Mouse (Mus musculus): ENCODE data around the gene Ube2e3. TPM values are rescaled to one million over a fixed set of nuclear protein-coding genes. Genes with fewer than 3 reads are reported as not detected.

Ube2e3 gene
- polyA plus RNA-seq, 1 experiment from 2014 or later, result 248 TPM

DNA sequence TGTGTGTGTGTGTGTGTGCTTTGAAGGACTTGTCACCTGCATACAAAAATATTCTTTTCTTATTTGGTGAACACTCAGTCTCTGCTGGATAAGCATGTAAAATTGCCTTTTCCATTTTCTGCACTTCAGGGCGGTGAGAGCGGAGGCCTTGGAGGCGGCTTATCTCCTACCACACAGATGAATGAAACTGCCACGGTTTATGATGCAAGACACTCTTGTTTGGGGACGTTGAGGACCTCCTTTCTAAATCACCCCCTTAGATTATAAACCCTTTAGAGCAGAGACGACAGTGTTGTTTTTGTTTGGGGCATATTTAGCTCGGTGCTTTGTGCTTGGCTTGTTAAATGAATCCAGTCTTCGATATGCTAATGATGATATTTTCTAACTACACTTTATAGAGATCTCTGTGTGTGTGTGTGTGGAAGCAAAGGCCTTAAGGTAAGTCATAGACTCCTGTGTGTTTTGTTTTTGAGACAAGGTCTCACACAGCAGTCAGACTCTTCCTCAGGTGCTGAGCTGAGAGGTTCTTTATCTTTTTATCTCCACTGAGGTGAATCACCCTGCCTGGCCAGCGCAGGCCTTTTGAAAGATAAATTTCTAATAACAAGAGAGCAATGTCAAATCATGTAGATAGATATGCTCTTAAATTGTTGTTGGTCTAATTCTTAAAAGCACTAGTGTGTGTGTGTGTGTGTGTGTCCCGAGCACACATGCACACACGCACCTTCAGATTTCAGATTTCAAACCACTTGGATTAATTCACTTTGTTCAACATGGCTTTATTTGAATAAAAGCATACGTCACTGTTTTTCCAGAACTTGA is 8.4 kb upstream of the Ube2e3 start:
- H3K9ac ChIP-seq (ENCODE audit: low read length), result no peak overlapping the region
- no peak overlapping the region for H3K4me2 ChIP-seq (ENCODE audit: low read depth, low read length, severe bottlenecking)
- no peak for DNase-seq (ENCODE audit: low spot score)
- H3K36me3 ChIP-seq (ENCODE audit: control insufficient read depth, insufficient read depth, low read length), result no peaks in the 10 kb centered on the region
- H3K27ac ChIP-seq (ENCODE audit: low read depth, low read length), result no peak overlapping the region
- H3K4me1 ChIP-seq (replicated peaks; ENCODE audit: control insufficient read depth, insufficient read depth, low read length), result no peaks in the 10 kb centered on the region
- H3K9me3 ChIP-seq (ENCODE audit: control insufficient read depth, low read length), result no peaks in the 10 kb centered on the region
- ATAC-seq (replicated peaks; ENCODE audit: low FRiP score), result no peak
- WGBS, result 81% methylated on average over 12 of the region's 12 CpGs
- H3K27me3 ChIP-seq (ENCODE audit: control insufficient read depth, insufficient read depth, low read length), result no peaks in the 10 kb centered on the region
- H3K4me3 ChIP-seq (ENCODE audit: low read depth, low read length), result no peak overlapping the region

- H3K27me3 ChIP-seq (ENCODE audit: control insufficient read depth, insufficient read depth, low read length), result no peaks in the 10 kb centered on the region
- H3K4me2 ChIP-seq (ENCODE audit: low read depth, low read length, severe bottlenecking), result no peak overlapping the region
- H3K36me3 ChIP-seq (ENCODE audit: control insufficient read depth, insufficient read depth, low read length), result no peaks in the 10 kb centered on the region
- H3K4me3 ChIP-seq (ENCODE audit: low read depth, low read length), result no peak overlapping the region
- no peaks in the 10 kb centered on the region for H3K4me1 ChIP-seq (replicated peaks; ENCODE audit: control insufficient read depth, insufficient read depth, low read length)
- 84% methylated on average over 3 of the region's 3 CpGs for WGBS
- no peaks in the 10 kb centered on the region for H3K9me3 ChIP-seq (ENCODE audit: control insufficient read depth, low read length)
- no peak overlapping the region for H3K9ac ChIP-seq (ENCODE audit: low read length)
- H3K27ac ChIP-seq (ENCODE audit: low read depth, low read length), result no peak overlapping the region
- DNase-seq (ENCODE audit: low spot score) (no peak), ATAC-seq (replicated peaks; ENCODE audit: low FRiP score) (no peak)
Measured at GRCm38 (mm10) chr2:78860088-78860372, 7.9 kb upstream of the Ube2e3 start.

- Histone ChIP-seq H3K9me3 (ENCODE audit: control insufficient read depth, low read length) (no peaks in the 10 kb centered on the region), H3K27ac (ENCODE audit: low read depth, low read length) (no peak overlapping the region)
- no peak for ATAC-seq (replicated peaks; ENCODE audit: low FRiP score)
Measured at GRCm38 (mm10) chr2:78864116-78864515, 3.8 kb upstream of the Ube2e3 start.

DNA sequence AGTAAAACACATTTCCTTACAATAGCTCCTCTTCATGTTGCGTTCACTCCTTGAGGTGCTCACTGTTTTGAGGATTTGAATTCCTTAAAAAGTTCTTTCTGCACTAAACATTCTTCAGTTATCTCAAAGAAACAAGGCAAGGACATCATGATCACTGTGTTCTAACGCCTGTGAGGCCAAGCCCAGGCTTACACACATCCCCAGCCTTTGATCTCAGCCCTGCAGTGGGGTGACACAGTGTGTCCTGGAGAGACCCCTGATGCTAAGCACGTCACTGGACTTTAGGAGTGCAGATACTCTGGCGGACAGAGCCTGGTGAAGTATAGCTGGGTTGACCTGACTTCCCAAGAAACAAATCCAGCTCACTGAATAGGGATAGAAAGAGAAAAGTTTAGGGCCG is 3.1 kb upstream of the Ube2e3 start:
- Histone ChIP-seq H3K4me3 (ENCODE audit: low read depth, low read length) (no peak overlapping the region), H3K4me1 (replicated peaks; ENCODE audit: control insufficient read depth, insufficient read depth, low read length) (no peaks in the 10 kb centered on the region), H3K27me3 (ENCODE audit: control insufficient read depth, insufficient read depth, low read length) (no peaks in the 10 kb centered on the region), H3K36me3 (ENCODE audit: control insufficient read depth, insufficient read depth, low read length) (no peaks in the 10 kb centered on the region), H3K9ac (ENCODE audit: low read length) (no peak overlapping the region), H3K9me3 (ENCODE audit: control insufficient read depth, low read length) (no peaks in the 10 kb centered on the region), H3K4me2 (ENCODE audit: low read depth, low read length, severe bottlenecking) (no peak overlapping the region), H3K27ac (ENCODE audit: low read depth, low read length) (no peak overlapping the region)
- 67% methylated on average over 5 of the region's 5 CpGs for WGBS
- ATAC-seq (replicated peaks; ENCODE audit: low FRiP score), result no peak
- no peak for DNase-seq (ENCODE audit: low spot score)

More at GRCm38 (mm10) chr2:78864116-78864515, 3.8 kb upstream of the Ube2e3 start:
- no peak for DNase-seq (ENCODE audit: low spot score)
- no peaks in the 10 kb centered on the region for H3K36me3 ChIP-seq (ENCODE audit: control insufficient read depth, insufficient read depth, low read length)
- H3K9ac ChIP-seq (ENCODE audit: low read length), result no peak overlapping the region
- no peaks in the 10 kb centered on the region for H3K4me1 ChIP-seq (replicated peaks; ENCODE audit: control insufficient read depth, insufficient read depth, low read length)
- 92% methylated on average over 3 of the region's 3 CpGs for WGBS
- H3K4me2 ChIP-seq (ENCODE audit: low read depth, low read length, severe bottlenecking), result no peak overlapping the region
- no peak overlapping the region for H3K4me3 ChIP-seq (ENCODE audit: low read depth, low read length)
- no peaks in the 10 kb centered on the region for H3K27me3 ChIP-seq (ENCODE audit: control insufficient read depth, insufficient read depth, low read length)

- H3K27ac ChIP-seq (ENCODE audit: low read depth, low read length), result peak overlapping the region; percentile 96
- no peaks in the 10 kb centered on the region for H3K36me3 ChIP-seq (ENCODE audit: control insufficient read depth, insufficient read depth, low read length)
- peak overlapping the region; percentile 86 for H3K4me3 ChIP-seq (ENCODE audit: low read depth, low read length)
- peak overlapping the region; percentile 59 for H3K4me2 ChIP-seq (ENCODE audit: low read depth, low read length, severe bottlenecking)
- peak overlapping the region; percentile 99 for H3K9ac ChIP-seq (ENCODE audit: low read length)
- peaks cover 6% of the 10 kb centered on the region; the same call in 1 of the 2 replicates for H3K4me1 ChIP-seq (replicated peaks; ENCODE audit: control insufficient read depth, insufficient read depth, low read length)
- no peaks in the 10 kb centered on the region for H3K27me3 ChIP-seq (ENCODE audit: control insufficient read depth, insufficient read depth, low read length)
- peak; percentile 97 for DNase-seq (ENCODE audit: low spot score)
- under 1% methylated on average over 38 of the region's 44 CpGs for WGBS
- ATAC-seq (replicated peaks; ENCODE audit: low FRiP score), result peak; percentile 87
- no peaks in the 10 kb centered on the region for H3K9me3 ChIP-seq (ENCODE audit: control insufficient read depth, low read length)
Measured at GRCm38 (mm10) chr2:78868511-78868854, 559 bp downstream of the Ube2e3 start.

DNA sequence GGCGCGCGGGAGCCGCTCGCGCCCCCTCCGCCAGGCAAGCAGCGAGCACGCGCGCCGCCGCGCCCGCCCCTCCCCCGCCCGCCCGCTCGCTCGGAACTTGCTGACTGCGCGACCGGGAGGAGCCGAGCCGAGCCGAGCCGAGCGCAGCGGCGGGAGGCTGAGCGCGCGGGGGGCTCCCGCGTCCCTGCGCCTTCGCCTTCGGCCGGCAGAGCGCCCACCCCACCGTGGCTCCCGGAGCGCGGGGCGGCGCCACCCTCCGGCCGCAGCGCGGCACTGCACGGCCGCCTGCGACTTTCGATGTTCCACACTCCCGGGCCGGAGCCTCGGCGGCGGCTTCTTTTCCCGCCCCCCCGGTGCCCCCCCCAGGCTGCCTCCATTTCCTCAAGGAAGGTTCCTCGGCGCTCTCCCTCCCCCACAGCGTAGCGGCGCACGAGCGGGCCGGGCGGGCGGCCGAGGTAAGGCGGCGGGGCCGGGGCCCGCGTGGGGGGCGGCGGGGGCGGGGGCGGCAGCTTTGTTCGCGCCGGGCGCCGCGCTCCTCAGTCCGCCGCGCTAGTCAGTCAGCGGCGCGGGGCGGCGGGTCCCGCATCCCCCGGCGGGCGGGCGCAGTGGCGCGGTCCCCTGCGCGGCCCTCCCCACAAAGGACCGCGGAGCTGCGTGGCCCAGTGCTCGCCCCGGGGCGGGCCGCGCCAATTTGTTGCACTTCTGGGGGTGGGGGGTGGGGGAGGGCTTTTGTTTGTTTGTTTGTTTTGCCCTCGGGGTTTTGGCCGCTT is 1.2 kb downstream of the Ube2e3 start:
- DNase-seq (ENCODE audit: low spot score) (peak; percentile 96), ATAC-seq (replicated peaks; ENCODE audit: low FRiP score) (peak; percentile 95)
- under 1% methylated on average over 60 of the region's 114 CpGs for WGBS
- H3K9me3 ChIP-seq (ENCODE audit: control insufficient read depth, low read length), result no peaks in the 10 kb centered on the region
- H3K4me2 ChIP-seq (ENCODE audit: low read depth, low read length, severe bottlenecking), result peak overlapping the region; percentile 73
- H3K27ac ChIP-seq (ENCODE audit: low read depth, low read length), result peak overlapping the region; percentile 96
- peak overlapping the region; percentile 99 for H3K9ac ChIP-seq (ENCODE audit: low read length)
- no peaks in the 10 kb centered on the region for H3K27me3 ChIP-seq (ENCODE audit: control insufficient read depth, insufficient read depth, low read length)
- peak overlapping the region; percentile 86 for H3K4me3 ChIP-seq (ENCODE audit: low read depth, low read length)
- H3K36me3 ChIP-seq (ENCODE audit: control insufficient read depth, insufficient read depth, low read length), result no peaks in the 10 kb centered on the region
- H3K4me1 ChIP-seq (replicated peaks; ENCODE audit: control insufficient read depth, insufficient read depth, low read length), result peaks cover 6% of the 10 kb centered on the region; the same call in 1 of the 2 replicates

DNA sequence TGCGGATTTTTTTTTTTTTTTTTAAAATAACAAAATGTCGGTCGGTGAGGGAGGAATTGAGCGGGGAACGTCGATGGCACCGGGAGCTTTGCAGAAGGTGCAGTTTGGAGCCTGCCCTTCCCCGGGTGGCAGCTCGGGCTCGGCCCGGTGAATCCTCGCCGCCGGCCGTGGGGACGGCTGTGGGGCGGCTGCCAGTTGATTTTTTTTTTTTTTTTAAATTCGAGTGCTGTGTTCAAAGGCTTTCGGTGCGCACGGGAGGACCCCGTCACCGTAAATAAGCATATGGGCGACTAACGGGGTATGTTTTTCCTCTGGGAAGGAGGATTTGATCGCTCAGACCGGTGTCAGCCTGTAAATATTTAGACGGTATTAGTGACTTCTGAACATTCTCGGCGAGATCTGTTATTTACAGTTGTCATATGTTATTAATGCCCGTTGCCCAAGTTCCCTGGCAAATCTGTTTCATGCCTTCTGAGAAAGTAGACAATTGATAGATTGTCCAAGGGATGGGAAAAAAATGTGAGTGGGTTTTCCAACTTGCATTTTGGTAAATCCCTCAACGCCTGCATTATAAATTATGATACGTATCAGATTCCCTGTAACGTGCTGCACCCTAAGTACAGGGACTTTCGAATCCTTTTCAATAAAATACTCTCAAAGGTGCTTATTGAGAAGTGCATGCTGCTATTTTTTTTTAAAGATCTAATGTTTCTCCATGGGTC is 2.0 kb downstream of the Ube2e3 start:
- 3% methylated on average over 35 of the region's 35 CpGs for WGBS
- H3K4me1 ChIP-seq (replicated peaks; ENCODE audit: control insufficient read depth, insufficient read depth, low read length), result peaks cover 6% of the 10 kb centered on the region
- H3K9ac ChIP-seq (ENCODE audit: low read length), result peak overlapping the region; percentile 99
- ATAC-seq (replicated peaks; ENCODE audit: low FRiP score) (0 out of 2 replicates have a peak, but pooled peaks have one; percentile 3), DNase-seq (ENCODE audit: low spot score) (no peak)
- H3K4me3 ChIP-seq (ENCODE audit: low read depth, low read length), result peak overlapping the region; percentile 86
- no peaks in the 10 kb centered on the region for H3K27me3 ChIP-seq (ENCODE audit: control insufficient read depth, insufficient read depth, low read length)
- peak overlapping the region; percentile 96 for H3K27ac ChIP-seq (ENCODE audit: low read depth, low read length)
- no peaks in the 10 kb centered on the region for H3K9me3 ChIP-seq (ENCODE audit: control insufficient read depth, low read length)
- H3K36me3 ChIP-seq (ENCODE audit: control insufficient read depth, insufficient read depth, low read length), result no peaks in the 10 kb centered on the region
- H3K4me2 ChIP-seq (ENCODE audit: low read depth, low read length, severe bottlenecking), result peak overlapping the region; percentile 73

- no peaks in the 10 kb centered on the region for H3K27me3 ChIP-seq (ENCODE audit: control insufficient read depth, insufficient read depth, low read length)
- ATAC-seq (replicated peaks; ENCODE audit: low FRiP score), result no peak
- H3K9ac ChIP-seq (ENCODE audit: low read length), result peak overlapping the region; percentile 99
- H3K4me2 ChIP-seq (ENCODE audit: low read depth, low read length, severe bottlenecking), result peak overlapping the region; percentile 73
- no peak for DNase-seq (ENCODE audit: low spot score)
- H3K36me3 ChIP-seq (ENCODE audit: control insufficient read depth, insufficient read depth, low read length), result no peaks in the 10 kb centered on the region
- peaks cover 6% of the 10 kb centered on the region for H3K4me1 ChIP-seq (replicated peaks; ENCODE audit: control insufficient read depth, insufficient read depth, low read length)
- peak overlapping the region; percentile 96; the same call in 1 of the 2 replicates for H3K27ac ChIP-seq (ENCODE audit: low read depth, low read length)
- peak overlapping the region; percentile 86 for H3K4me3 ChIP-seq (ENCODE audit: low read depth, low read length)
- 20% methylated on average over 10 of the region's 10 CpGs for WGBS
- H3K9me3 ChIP-seq (ENCODE audit: control insufficient read depth, low read length), result no peaks in the 10 kb centered on the region
Measured at GRCm38 (mm10) chr2:78870443-78871025, 2.6 kb downstream of the Ube2e3 start.

Measured in forebrain, embryonic 11.5 days (tissue).